Mouse (Mus musculus) frontal cortex, adult (tissue): ENCODE measurements at regions not wholly inside any gene's neighbourhood (a gene's known extent, or its start where the extent isn't known, plus 50 kb on each side); places are given as distances from the start of the nearest gene placed in this dataset.

Experiments used
- ATAC-seq: cut with Nextera tagmentation; 2 replicates; pipeline ENCODE4 v1.9.2; 2017; ENCODE audit warnings: mild to moderate bottlenecking, moderate library complexity, mixed read lengths; ENCODE audit not compliant: low TSS enrichment

DNA sequence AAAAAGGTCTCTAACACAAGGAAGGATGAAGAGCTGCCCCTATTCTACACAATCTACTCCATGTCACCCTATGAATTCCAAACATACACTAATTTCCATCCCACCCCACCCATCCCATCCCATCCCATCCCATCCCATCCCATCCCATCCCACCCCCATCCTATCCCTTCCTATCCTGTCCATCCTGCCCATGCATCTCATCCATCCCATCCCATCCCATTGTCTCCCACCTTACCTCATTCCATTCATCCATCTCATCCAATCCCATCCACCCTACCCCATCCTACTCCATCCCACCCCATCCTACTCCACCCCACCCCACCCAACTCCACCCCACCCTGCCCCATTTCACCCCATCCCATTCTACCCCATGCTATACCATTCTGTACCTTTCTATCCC is 91.9 kb upstream of the Fam92a start:
- ATAC-seq = no peak

DNA sequence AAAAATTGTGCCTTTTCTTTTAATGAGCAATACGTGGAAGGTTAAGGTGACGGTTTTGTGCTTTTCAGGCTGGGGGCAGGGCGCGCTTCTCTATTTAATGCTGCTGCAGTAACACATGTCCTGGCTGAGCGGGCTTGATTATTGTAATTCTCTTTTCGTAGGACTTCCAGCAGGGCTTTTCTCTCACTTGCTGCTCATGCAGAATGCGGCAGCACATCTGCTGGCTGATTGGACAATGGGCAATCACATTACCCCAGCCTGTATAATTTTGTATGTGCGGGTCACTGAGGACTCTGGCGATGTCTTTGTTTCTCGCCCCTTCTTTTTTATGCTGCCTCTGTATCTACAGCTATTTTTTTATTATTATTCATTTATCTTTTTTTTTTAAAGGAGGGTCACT is 91.4 kb upstream of the Fam92a start:
- ATAC-seq = no peak

DNA sequence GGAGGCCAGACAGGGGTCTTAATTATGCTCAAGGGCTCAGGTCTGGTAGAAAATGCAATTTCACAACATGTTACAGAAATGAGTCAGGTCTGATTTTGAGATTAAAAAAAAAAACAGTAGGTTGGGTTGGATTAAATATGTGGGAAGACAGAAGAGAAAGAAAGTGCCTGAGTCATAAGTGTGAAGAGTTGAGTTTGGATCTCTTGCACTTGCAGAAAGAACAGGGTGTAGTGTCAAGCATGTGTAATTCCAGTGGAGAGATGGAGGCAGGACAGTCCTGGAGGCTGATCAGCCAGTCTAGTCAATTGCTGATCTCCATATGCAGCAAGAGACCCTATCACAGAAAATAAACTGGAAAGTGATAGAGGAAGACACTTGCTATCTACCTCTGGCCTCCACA is 76.2 kb upstream of the Fam92a start:
- peak; percentile 95 for ATAC-seq

DNA sequence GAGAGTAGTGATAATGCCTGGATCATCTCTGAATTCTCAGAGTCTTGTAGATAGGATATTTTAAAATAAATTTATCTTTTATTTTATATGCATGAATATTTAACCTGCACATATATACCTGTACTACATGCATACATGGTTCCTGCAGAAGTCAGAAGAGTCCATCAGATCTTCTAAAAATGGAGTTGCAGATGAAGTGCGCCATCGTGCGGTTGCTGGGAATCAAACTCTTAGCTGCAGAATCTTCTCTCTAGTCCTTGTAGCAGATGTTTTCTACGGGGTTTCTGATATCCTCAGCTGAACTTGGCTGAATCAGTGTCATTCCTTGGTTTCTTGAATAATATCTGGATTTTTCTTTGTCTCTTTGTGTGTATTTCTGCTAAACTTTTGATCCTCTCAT is 74.8 kb upstream of the Fam92a start:
- no peak for ATAC-seq

DNA sequence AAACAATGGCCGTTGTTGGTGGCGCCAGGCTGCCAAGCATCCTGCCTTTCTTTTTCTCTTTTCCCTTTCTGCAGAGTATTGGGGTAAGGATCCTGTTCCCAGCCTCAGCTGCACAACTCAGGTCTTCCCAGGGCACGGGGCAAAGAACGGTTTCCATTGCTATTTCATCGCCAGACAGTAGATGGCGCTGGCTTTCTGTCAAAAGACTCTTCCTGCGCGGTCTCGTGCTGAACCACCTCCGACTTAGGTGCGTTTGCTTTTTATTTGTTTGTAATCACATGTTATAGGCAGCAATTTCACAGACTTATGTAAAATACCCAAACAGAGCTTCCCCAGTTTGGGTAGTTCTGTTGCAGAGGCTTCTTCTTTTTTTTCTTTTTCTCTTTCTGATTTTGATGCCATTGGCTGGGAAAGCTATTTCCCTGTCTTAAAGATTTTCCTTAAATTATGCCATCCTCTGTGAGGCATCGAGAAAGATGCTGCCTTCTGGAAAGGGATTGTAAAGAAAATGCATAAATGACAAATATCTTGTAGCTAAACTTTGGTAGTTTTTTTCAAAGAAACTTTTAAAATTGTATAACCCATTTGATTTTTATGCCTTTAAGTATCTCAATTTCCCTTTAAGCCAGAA is 69.2 kb upstream of the Fam92a start:
- peak; percentile 92 for ATAC-seq

DNA sequence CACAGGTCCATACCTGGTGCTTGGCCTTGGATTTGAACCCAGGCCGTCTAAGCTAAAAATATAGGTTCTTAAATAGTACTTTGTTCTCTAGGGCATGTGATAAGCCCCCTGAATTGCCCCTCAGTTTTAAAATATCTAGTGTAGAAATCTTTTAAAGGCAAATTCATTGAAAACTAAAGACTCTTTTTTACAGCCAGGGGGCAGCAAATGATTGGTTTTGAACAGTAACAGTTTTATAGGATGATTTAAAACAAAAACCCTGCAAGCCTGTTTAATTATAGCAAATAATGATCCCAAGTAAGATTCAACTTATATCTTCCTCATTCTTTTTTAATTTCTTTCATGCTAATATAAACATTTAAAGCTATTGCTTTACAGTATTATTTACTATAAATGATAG is 58.9 kb upstream of the Fam92a start:
- ATAC-seq = no peak
